Mouse (Mus musculus): ENCODE data around the gene Aif1l.

Aif1l gene

GRCm38 (mm10) chr2:31953687-31954086 lies 3.7 kb downstream of the Aif1l start:
- DNase-seq, result no peak

GRCm38 (mm10) chr2:31954779-31955181 lies 4.8 kb downstream of the Aif1l start:
- no peak for DNase-seq

GRCm38 (mm10) chr2:31955686-31956085 lies 5.7 kb downstream of the Aif1l start:
- DNase-seq, result no peak

- no peak for DNase-seq
Observed at GRCm38 (mm10) chr2:31957211-31957610, 7.3 kb downstream of the Aif1l start.

- no peak for DNase-seq
Observed at GRCm38 (mm10) chr2:31960986-31961385, 11.0 kb downstream of the Aif1l start.

GRCm38 (mm10) chr2:31961791-31962222 lies 11.9 kb downstream of the Aif1l start:
- DNase-seq, result no peak

GRCm38 (mm10) chr2:31962501-31963224 lies 12.7 kb downstream of the Aif1l start:
- DNase-seq, result no peak

GRCm38 (mm10) chr2:31963491-31963890 lies 13.6 kb downstream of the Aif1l start:
- DNase-seq, result no peak

- DNase-seq, result no peak
Observed at GRCm38 (mm10) chr2:31964191-31964590, 14.3 kb downstream of the Aif1l start.

- peak in 1 of 2 experiments; percentile 53 for DNase-seq
Observed at GRCm38 (mm10) chr2:31965110-31965509, 15.2 kb downstream of the Aif1l start.

GRCm38 (mm10) chr2:31966801-31967200 lies 16.9 kb downstream of the Aif1l start:
- no peak for DNase-seq

GRCm38 (mm10) chr2:31972589-31972988 lies 22.6 kb downstream of the Aif1l start:
- DNase-seq, result no peak

- peak; percentile 98 to 99 for DNase-seq
Observed at GRCm38 (mm10) chr2:31974141-31974808, 24.3 kb downstream of the Aif1l start, which contains the start of gene Nup214. Nup214 (plus strand) TSS chr2:31974436.

GRCm38 (mm10) chr2:31974809-31975371 lies 25.0 kb downstream of the Aif1l start:
- DNase-seq, result no peak

- no peak for DNase-seq
Observed at GRCm38 (mm10) chr2:31987774-31988173, 37.8 kb downstream of the Aif1l start.

- no peak for DNase-seq
Observed at GRCm38 (mm10) chr2:31990961-31991360, 41.0 kb downstream of the Aif1l start.

- no peak for DNase-seq
Observed at GRCm38 (mm10) chr2:31994896-31995295, 45.0 kb downstream of the Aif1l start.

GRCm38 (mm10) chr2:31996060-31996459 lies 46.1 kb downstream of the Aif1l start:
- DNase-seq, result no peak

GRCm38 (mm10) chr2:31997539-31997938 lies 47.6 kb downstream of the Aif1l start:
- no peak for DNase-seq

GRCm38 (mm10) chr2:31998443-31998842 lies 48.5 kb downstream of the Aif1l start:
- DNase-seq, result no peak

- DNase-seq, result no peak
Observed at GRCm38 (mm10) chr2:32008311-32008710, 58.4 kb downstream of the Aif1l start.

- no peak for DNase-seq
Observed at GRCm38 (mm10) chr2:32008716-32009115, 58.8 kb downstream of the Aif1l start.

GRCm38 (mm10) chr2:32019704-32020103 lies 69.8 kb downstream of the Aif1l start:
- DNase-seq, result no peak

- DNase-seq, result no peak
Observed at GRCm38 (mm10) chr2:32020229-32020628, 70.3 kb downstream of the Aif1l start.

Measured in spleen, adult 18-20 months (tissue).